Mouse (Mus musculus): ENCODE data around the gene Aldh16a1. TPM values are rescaled to one million over a fixed set of nuclear protein-coding genes. Genes with fewer than 3 reads are reported as not detected.

Aldh16a1 gene
- polyA plus RNA-seq (2017; shearing (Covaris generic)): 67.0 TPM

DNA sequence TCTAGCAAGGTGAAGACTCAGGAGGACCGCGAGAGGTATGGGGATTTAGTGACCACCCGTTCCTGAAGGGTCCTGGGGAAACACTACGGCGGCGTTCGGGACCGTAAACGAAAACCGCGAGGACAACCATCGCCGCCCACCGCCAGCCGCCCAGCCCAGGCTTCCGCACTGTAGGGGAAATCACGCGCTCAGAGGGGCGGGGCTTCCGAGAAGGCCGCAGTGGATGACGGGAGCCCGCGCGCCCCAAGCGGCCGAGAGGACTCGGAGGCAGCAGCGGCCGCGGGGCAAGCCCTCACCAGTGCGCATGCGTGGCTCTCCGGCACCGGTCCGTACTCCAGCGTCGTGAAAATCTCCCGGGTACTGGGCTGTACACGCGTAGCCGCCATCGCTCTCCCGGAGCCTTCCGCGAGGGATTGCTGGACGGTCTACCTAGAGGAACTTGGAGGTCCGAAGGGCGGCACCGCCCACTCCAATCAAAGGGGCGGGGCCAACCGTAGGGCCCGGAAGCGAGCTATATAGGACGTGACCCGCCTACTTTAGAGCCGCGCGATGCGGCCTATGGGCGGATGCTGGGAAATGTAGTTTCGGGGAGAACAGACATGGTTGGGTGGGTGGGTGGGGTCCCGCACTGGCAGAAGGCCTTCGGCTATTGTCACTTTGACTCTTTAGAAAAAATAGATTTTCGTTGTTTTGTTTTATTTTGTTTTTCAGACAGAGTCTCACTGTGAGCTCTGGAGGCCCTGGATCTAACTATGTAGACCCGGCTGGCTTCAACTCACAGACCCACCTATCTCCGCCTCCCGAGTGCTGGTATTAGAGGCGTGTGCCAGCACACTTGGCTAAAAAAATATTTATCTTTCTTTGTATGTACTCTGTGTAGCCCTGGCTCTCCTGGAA, at the start of gene Aldh16a1, which contains the start of gene Pih1d1:
TSS of gene Aldh16a1 (minus strand) at position 489 of the 897 bp plus-strand sequence.
TSS of gene Pih1d1 (plus strand) at position 208 of the 897 bp plus-strand sequence.

DNA sequence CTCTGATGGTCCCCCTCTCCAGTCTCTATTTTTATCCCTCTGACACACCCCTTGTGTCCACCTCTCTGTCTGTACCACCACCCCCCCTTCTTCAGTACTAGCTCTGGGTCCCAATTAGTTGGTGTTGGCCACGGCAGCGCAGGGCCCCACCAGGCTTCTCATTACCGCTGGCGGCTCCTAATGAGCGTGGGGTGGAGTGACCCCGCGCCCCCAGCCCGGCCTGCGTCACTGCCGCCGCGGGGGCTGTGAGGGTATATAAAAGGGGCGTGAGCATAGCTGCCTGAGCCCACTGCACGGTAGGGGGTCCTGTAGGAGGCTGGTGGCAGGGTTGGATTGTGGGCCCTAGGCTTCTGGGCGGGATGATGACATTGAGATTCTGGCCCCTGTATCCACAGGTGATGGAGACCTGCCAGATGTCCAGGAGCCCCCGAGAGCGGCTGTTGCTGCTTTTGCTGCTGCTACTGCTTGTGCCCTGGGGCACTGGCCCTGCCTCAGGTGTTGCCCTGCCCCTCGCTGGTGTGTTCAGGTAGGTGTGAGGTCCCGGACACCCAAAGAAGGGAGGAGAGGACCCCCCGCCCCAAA, 26.6 kb upstream of the Aldh16a1 start, which contains the start of gene Pth2:
TSS of gene Pth2 (plus strand) at position 100 of the 582 bp plus-strand sequence.

DNA sequence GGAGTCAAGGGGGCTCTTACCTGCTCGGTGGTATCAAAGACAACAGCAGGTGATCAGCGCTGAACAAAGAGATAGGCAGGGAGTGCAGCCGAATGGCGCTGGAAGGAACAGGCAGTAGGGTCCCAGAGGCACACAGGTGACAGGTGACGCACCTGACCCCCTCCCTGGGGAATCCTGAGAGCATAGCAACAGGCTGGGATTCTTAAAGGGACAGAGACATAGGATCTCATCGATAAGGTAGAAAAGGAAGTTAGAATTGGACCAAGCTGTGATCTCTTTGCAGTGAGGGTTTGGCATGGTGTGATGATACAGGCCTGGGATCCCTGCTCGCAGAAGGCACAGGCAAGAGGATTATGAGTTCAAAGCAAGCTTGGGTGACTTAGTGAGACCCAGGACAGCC, 25.1 kb upstream of the Aldh16a1 start, which contains the start of gene Gfy:
TSS of gene Gfy (minus strand) at position 101 of the 400 bp plus-strand sequence.

DNA sequence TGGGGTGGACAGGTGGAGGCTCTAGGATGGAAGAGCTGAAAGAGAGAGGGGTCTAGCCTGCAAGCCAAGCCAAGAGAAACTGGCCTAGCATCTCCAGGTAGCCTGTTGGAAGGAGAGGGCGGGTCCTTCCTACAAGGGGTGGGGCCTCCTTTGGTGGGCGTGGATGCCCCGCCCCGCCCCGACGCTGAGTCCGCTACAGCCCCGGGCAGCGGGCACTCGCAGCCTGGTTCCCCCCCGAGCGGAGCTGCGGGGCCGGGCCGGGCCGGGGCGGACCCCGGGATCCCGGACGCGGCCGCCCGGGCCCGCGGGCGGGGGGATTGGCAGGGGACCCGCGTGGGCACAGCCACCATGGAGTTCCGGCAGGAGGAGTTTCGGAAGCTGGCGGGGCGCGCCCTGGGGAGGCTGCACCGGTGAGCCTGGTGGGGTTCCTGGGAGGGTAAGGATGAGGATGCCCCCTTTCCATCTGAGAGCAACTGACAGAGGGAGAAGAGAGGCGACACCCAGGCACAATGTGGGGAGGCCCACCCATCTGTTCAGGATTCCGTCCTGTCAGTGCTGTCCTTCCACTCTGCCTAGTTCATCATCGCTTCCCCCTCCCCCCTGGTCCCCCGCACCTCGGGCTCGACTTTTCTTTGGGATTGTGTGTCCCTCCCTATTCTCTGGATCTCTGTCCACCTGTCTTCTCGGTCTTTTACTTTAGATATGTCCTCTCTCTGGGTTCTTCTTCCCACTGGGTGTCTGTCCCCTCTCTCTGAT, 9.5 kb upstream of the Aldh16a1 start, which contains the start of gene Slc17a7:
TSS of gene Slc17a7 (plus strand) at position 215 of the 756 bp plus-strand sequence.

DNA sequence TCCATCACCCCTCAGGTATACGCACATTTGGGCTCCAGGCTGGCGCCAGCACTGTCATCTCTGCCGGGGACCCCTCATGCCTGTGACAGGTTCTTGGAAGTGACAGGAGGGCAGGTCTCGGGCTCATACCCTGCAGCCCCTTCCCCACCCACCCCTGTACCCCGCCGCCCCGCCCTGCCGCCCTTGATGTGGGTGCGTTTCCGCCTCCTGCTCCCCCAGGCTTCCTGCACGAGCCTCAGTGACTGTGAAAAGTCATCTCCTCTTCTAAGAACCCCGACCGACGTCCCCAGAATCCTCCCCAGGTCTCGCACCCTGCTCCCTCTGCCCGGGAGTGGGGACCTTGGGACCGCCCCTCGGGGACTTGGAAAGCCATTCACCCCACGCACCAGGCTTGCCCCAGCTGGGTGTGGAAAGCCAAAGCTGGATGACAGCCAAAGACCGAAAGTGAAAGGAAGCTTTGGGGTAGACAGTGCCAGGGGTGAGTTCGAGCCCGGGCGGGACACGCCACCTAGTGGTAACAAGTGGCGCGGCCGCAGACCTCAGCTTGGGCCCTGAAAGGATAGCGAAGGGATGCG, 18.3 kb downstream of the Aldh16a1 start, which contains the start of the genes Gm45713 and Flt3l:
TSS of gene Gm45713 (minus strand) at position 239 of the 575 bp plus-strand sequence.
TSS of gene Flt3l (minus strand) at position 440 of the 575 bp plus-strand sequence.

DNA sequence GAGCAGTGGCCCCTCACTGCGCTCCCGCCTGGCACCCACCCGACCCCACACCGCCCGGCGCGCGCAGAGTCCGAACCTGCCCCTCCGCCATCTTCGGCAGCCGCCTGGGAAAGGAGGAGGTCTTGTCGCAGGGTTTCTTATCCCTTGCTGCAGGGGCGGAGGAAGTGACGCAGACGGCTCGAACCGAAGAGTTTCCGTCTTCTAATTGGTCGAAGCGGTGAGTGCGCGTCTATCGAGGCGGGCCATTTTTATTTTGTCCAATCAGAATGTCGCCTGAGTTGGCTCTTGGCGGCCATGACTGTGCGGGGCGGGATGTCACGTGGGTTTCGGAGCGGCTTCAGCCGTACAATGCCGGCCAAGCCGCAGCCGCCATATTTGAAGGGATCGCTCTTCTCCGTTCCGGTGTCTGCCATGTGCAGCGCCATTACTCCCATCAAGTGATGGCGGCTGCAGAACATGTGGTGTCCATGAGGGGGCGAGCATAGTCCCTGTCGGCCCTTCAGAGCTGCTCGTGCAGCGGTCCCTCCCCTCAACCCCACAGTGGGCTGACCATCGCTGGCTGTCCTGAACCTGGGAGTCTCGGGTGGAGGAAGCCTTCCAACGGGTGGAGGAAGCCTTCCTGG, 25.6 kb downstream of the Aldh16a1 start, which contains the start of gene Rpl13a:
TSS of gene Rpl13a (minus strand) at position 138 of the 623 bp plus-strand sequence.

DNA sequence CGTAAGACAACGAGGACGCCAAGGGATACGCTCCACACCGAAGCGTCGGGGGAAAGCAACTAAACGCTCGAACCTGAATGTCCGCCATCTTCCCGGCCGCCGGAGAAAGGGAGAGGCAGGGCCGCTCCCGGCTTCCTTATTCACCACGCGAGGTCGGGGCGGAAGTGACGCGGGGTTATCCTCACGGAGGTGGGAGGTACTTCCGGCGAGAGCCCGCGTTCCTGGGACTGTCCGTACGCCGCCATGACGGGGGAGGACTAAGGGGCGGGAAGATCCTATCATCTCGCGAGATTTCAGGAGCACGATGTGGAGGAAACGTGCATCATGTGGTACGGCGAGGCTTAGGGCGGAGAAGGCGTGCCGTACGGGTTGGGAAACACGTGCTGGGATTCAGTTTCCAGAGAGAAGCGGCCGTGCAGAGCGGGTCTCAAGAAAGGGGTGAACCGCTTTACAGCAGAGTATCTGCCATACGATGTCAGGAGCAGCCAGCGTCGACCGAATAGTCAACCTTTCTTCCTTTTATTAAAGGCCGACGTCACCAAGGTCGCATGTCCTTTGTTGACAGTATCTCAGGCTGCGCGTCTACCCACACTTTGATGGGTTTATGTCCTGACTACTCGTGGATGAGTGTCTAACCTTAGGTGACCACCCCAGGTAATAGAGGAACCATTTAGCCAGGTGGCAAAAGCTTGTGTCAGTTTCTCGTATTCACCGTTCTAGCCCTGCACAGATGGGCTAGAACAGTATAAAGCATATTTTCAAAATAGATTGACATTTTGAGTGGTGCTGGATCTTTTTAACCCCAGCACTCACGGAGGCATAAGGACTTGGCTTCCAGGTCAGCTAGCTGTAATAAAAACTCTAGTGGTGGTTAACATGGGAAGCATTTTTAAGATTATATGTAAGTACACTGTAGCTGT, 29.9 kb downstream of the Aldh16a1 start, which contains the start of gene Rps11:
TSS of gene Rps11 (minus strand) at position 216 of the 920 bp plus-strand sequence.

DNA sequence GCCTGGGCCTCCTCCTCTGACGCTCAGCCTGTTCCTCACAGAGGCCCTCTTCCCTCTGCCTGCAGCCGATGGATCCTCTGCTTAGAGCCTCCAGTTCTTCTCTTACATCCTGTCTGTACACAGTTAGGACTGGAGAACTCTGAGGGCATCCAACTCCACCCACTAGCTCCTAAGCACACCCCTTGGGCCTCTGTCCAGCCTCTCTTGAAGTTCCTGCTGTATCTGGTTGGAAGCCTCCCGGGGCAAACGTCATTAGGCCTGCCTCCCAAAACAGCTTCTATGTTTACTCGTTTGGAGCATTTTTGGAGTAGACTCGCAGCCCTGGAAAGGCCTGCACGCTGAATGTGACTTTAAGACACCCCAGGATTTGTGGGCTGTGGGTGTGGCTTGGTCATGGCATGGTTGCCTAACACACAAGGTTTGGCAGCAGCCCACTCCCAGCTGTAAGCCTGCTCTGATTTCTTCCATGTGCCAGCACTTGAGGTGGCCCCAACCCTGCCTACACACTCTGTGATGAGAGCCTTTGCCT, 50.7 kb downstream of the Aldh16a1 start, which contains the start of gene Fcgrt:
TSS of gene Fcgrt (minus strand) at position 200 of the 529 bp plus-strand sequence.

DNA sequence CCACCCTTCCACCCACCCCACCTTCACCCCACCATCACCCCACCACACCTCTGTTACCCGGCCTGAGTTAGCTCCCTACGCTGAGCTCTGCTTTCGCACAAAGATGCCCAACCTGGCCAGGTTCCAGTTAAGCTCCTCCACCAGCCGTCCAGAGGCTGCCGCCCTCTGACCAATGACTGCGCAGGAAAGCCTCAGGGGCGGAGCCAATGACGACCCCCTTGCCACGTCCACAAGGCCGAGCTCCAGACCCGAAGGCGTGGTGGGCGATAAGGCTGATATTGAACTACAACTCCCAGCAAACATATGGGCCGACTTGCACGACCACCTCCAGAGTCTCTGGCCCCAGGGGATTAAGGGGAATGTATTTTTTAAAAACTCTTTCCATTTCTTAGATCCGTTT, 62.3 kb downstream of the Aldh16a1 start, which contains the start of gene Rcn3:
TSS of gene Rcn3 (minus strand) at position 174 of the 400 bp plus-strand sequence.

Other genes starting within 250 kb of the Aldh16a1 start
- gene Ap2a1, start 225.1 kb downstream of the Aldh16a1 start, polyA plus RNA-seq (2017; shearing (Covaris generic)): 26.9 TPM
- not detected for gene Tsks, start 211.4 kb downstream of the Aldh16a1 start, polyA plus RNA-seq (2017; shearing (Covaris generic))
- gene Cpt1c, start 179.7 kb downstream of the Aldh16a1 start, polyA plus RNA-seq (2017; shearing (Covaris generic)): 0.55 TPM
- gene Prmt1, start 168.0 kb downstream of the Aldh16a1 start, polyA plus RNA-seq (2017; shearing (Covaris generic)): 210 TPM
- gene Irf3, start 156.9 kb downstream of the Aldh16a1 start, polyA plus RNA-seq (2017; shearing (Covaris generic)): 255 TPM
- 35.2 TPM for gene Bcl2l12, start 155.9 kb downstream of the Aldh16a1 start, polyA plus RNA-seq (2017; shearing (Covaris generic))
- gene Scaf1, start 138.2 kb downstream of the Aldh16a1 start, polyA plus RNA-seq (2017; shearing (Covaris generic)): 22.7 TPM
- 6.3 TPM for gene Rras, start 136.6 kb downstream of the Aldh16a1 start, polyA plus RNA-seq (2017; shearing (Covaris generic))
- 4.8 TPM for gene Prr12, start 101.7 kb downstream of the Aldh16a1 start, polyA plus RNA-seq (2017; shearing (Covaris generic))
- gene Nosip, start 92.2 kb downstream of the Aldh16a1 start, polyA plus RNA-seq (2017; shearing (Covaris generic)): 148 TPM
- gene Prrg2, start 91.9 kb downstream of the Aldh16a1 start, polyA plus RNA-seq (2017; shearing (Covaris generic)): 3.3 TPM
- 10.8 TPM for gene Rcn3, start 62.4 kb downstream of the Aldh16a1 start, polyA plus RNA-seq (2017; shearing (Covaris generic))
- gene Fcgrt, start 50.7 kb downstream of the Aldh16a1 start, polyA plus RNA-seq (2017; shearing (Covaris generic)): 2.6 TPM
- gene Rps11, start 30.1 kb downstream of the Aldh16a1 start, polyA plus RNA-seq (2017; shearing (Covaris generic)): 3,383 TPM
- 3,108 TPM for gene Rpl13a, start 25.8 kb downstream of the Aldh16a1 start, polyA plus RNA-seq (2017; shearing (Covaris generic))
- gene Gm45713, start 18.4 kb downstream of the Aldh16a1 start, polyA plus RNA-seq (2017; shearing (Covaris generic)): not detected
- gene Flt3l, start 18.2 kb downstream of the Aldh16a1 start, polyA plus RNA-seq (2017; shearing (Covaris generic)): 292 TPM
- 59.4 TPM for gene Pih1d1, start 281 bp downstream of the Aldh16a1 start, polyA plus RNA-seq (2017; shearing (Covaris generic))
- gene Slc17a7, start 9.4 kb upstream of the Aldh16a1 start, polyA plus RNA-seq (2017; shearing (Covaris generic)): not detected
- gene Gfy, start 25.0 kb upstream of the Aldh16a1 start, polyA plus RNA-seq (2017; shearing (Covaris generic)): not detected
- gene Pth2, start 26.4 kb upstream of the Aldh16a1 start, polyA plus RNA-seq (2017; shearing (Covaris generic)): not detected
- 0.32 TPM for gene Ccdc155, start 50.3 kb upstream of the Aldh16a1 start, polyA plus RNA-seq (2017; shearing (Covaris generic))
- gene Dkkl1, start 57.6 kb upstream of the Aldh16a1 start, polyA plus RNA-seq (2017; shearing (Covaris generic)): 16.0 TPM
- 2.9 TPM for gene Tead2, start 61.2 kb upstream of the Aldh16a1 start, polyA plus RNA-seq (2017; shearing (Covaris generic))
- gene Cd37, start 84.5 kb upstream of the Aldh16a1 start, polyA plus RNA-seq (2017; shearing (Covaris generic)): 598 TPM
- gene Slc6a16, start 86.5 kb upstream of the Aldh16a1 start, polyA plus RNA-seq (2017; shearing (Covaris generic)): not detected
- gene Slc6a21, start 122.9 kb upstream of the Aldh16a1 start, polyA plus RNA-seq (2017; shearing (Covaris generic)): not detected
- 16.3 TPM for gene Trpm4, start 179.2 kb upstream of the Aldh16a1 start, polyA plus RNA-seq (2017; shearing (Covaris generic))
- not detected for gene Hrc, start 180.7 kb upstream of the Aldh16a1 start, polyA plus RNA-seq (2017; shearing (Covaris generic))
- gene Ppfia3, start 212.4 kb upstream of the Aldh16a1 start, polyA plus RNA-seq (2017; shearing (Covaris generic)): not detected
- not detected for gene Lin7b, start 216.0 kb upstream of the Aldh16a1 start, polyA plus RNA-seq (2017; shearing (Covaris generic))
- 241 TPM for gene Snrnp70, start 241.2 kb upstream of the Aldh16a1 start, polyA plus RNA-seq (2017; shearing (Covaris generic))